Mouse (Mus musculus): ENCODE data around the gene Agtpbp1. TPM values are rescaled to one million over a fixed set of nuclear protein-coding genes. Genes with fewer than 3 reads are reported as not detected.

Agtpbp1 gene
- polyA plus RNA-seq (2012; rRNA removed) = 103 and 114 TPM in 2 replicates

DNA sequence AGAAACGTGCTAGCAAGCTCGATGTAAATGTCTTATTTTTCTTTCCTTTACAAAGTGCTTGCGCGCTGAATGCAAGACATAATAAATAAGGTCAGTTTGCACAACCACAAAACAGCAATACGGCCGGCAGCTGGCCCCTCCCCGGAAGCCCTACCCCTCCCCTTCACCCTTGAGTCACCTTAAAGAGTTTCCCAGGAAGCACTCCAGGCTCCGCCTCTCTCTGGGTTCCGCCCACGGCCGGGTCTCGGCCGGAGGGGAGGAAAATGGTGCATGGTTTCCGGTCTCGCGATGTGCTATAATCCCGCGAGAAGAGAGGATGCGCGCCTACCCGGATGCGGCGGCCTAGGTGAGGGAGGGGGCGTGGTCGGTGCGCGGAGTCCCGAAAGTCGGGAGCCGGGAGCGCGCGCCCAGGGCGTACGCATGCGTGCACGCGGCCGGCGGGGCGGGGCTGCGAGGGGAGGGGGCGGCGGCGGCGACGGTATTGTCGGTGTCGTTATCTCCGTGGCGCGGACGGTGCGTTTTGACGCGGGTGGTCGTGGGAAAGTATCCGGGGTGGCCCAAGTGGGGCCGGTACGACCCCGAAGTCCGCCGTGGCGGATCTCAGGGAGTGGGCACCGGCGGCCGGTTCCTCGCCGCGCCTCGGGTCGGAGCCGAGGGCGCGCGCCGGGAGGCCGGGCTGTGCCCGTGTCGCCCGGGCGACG, at the start of gene Agtpbp1, which contains the start of gene Naa35:
Gene Agtpbp1 (minus strand): TSS at position 281 of the 701 bp plus-strand sequence.
Gene Naa35 (plus strand): TSS at position 313 of the 701 bp plus-strand sequence.
- Histone ChIP-seq H3K27me3 (ENCODE audit: control insufficient read depth, insufficient read depth, low read length) (no peaks in the 10 kb centered on the region), H3K4me3 (replicated peaks; ENCODE audit: insufficient read depth, low read depth, low read length) (peak within 1 kb of the TSS; percentile 78), H3K4me1 (ENCODE audit: control insufficient read depth, insufficient read depth, low read length) (peaks cover 5% of the 10 kb centered on the region), H3K27ac (ENCODE audit: insufficient read depth, low read length) (peak within 1 kb of the TSS; percentile 62)
- under 1% methylated on average over 80 of the region's 83 CpGs for WGBS
- no peak for TF ChIP-seq CTCF (IDR thresholded peaks at IDR 0.05; ENCODE audit: borderline replicate concordance, insufficient read depth, low read depth, low read length)
- TF ChIP-seq POLR2A (IDR thresholded peaks at IDR 0.05; ENCODE audit: borderline replicate concordance, insufficient read depth, low read length) = peak; percentile 89; the same call in 1 of the 2 replicates
- peak; percentile 99 for DNase-seq

DNA sequence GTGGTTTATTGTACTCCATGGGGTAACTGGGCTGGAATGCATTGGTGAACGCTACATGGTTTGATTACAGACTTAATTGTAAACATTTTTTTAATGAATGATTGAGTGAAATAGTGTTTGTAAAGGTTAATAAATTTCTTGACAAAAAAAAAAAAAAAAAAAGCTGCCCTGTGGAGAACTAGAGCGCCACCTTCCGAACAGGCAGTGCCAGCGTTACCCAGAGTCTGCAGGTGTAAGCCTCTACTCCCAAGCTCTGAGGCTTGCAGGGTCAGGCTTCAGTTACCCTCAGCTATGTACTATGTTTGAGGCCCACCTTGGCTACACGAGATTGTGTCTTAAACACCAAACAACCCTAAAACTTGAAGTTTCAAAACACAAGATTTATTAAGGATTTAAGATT, 49.6 kb upstream of the Agtpbp1 start:
- WGBS = 67% methylated on average over 5 of the region's 5 CpGs
- TF ChIP-seq POLR2A (IDR thresholded peaks at IDR 0.05; ENCODE audit: borderline replicate concordance, insufficient read depth, low read length) (no peak), CTCF (IDR thresholded peaks at IDR 0.05; ENCODE audit: borderline replicate concordance, insufficient read depth, low read depth, low read length) (no peak)
- Histone ChIP-seq H3K27me3 (ENCODE audit: control insufficient read depth, insufficient read depth, low read length) (no peaks in the 10 kb centered on the region), H3K27ac (ENCODE audit: insufficient read depth, low read length) (no peak overlapping the region), H3K4me3 (replicated peaks; ENCODE audit: insufficient read depth, low read depth, low read length) (no peak overlapping the region), H3K4me1 (ENCODE audit: control insufficient read depth, insufficient read depth, low read length) (peaks cover 11% of the 10 kb centered on the region; the same call in 1 of the 2 replicates)
- no peak for DNase-seq

DNA sequence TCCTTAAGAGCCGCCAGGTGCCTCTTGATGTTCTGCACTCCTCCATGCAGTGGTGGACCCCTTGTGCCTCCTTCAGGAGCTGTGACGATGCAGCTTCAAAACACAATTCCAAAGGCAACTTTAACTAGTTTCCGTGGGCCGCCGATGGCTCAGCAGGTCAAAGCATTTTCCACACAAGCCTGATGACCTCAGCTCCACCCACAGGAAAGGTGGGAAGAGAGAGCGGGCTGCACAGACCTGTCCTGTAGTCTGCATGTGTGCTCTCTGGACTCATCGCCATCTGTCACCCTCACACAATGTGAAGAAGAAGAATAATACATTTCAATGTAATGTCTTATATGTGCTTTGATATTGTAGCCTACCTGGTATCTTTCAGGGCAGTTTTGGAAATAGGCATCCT, 41.7 kb upstream of the Agtpbp1 start:
- Histone ChIP-seq H3K27me3 (ENCODE audit: control insufficient read depth, insufficient read depth, low read length) (no peaks in the 10 kb centered on the region), H3K4me1 (ENCODE audit: control insufficient read depth, insufficient read depth, low read length) (peaks cover 5% of the 10 kb centered on the region), H3K27ac (ENCODE audit: insufficient read depth, low read length) (peak overlapping the region; percentile 47), H3K4me3 (replicated peaks; ENCODE audit: insufficient read depth, low read depth, low read length) (no peak overlapping the region)
- DNase-seq = peak; percentile 56 to 77
- 28% methylated on average over 7 of the region's 7 CpGs for WGBS
- TF ChIP-seq CTCF (IDR thresholded peaks at IDR 0.05; ENCODE audit: borderline replicate concordance, insufficient read depth, low read depth, low read length) (no peak), POLR2A (IDR thresholded peaks at IDR 0.05; ENCODE audit: borderline replicate concordance, insufficient read depth, low read length) (no peak)

GRCm38 (mm10) chr13:59624903-59625302, 39.9 kb upstream of the Agtpbp1 start:
- 89% methylated on average over 5 of the region's 5 CpGs for WGBS
- DNase-seq = no peak
- peaks cover 5% of the 10 kb centered on the region for H3K4me1 ChIP-seq (ENCODE audit: control insufficient read depth, insufficient read depth, low read length)
- no peak overlapping the region for H3K4me3 ChIP-seq (replicated peaks; ENCODE audit: insufficient read depth, low read depth, low read length)
- H3K27ac ChIP-seq (ENCODE audit: insufficient read depth, low read length) = no peak overlapping the region
- H3K27me3 ChIP-seq (ENCODE audit: control insufficient read depth, insufficient read depth, low read length) = no peaks in the 10 kb centered on the region
- no peak for TF ChIP-seq POLR2A (IDR thresholded peaks at IDR 0.05; ENCODE audit: borderline replicate concordance, insufficient read depth, low read length)
- TF ChIP-seq CTCF (IDR thresholded peaks at IDR 0.05; ENCODE audit: borderline replicate concordance, insufficient read depth, low read depth, low read length) = no peak

DNA sequence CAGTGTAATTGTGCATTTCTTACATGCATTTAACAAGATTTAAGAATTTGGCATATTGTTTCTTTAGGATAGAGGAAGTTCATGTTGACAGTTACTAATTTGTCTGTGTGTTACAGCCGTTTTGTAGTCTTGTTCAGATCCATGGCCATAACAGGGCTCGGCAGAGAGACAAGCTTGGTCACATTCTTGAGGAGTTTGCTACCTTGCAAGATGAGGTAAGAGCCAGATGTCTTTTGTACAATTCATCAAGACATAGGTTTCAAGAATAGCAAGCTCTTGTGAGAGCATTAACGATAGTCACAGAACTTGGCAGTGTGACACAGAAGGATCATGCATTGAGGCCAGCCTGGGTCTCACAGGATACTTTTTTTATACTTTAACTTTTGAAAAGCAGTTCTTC, 39.4 kb upstream of the Agtpbp1 start:
- TF ChIP-seq POLR2A (IDR thresholded peaks at IDR 0.05; ENCODE audit: borderline replicate concordance, insufficient read depth, low read length) (no peak), CTCF (IDR thresholded peaks at IDR 0.05; ENCODE audit: borderline replicate concordance, insufficient read depth, low read depth, low read length) (no peak)
- WGBS = 85% methylated on average over 3 of the region's 3 CpGs

GRCm38 (mm10) chr13:59621643-59622489, 36.8 kb upstream of the Agtpbp1 start:
- Histone ChIP-seq H3K27ac (ENCODE audit: insufficient read depth, low read length) (no peak overlapping the region), H3K27me3 (ENCODE audit: control insufficient read depth, insufficient read depth, low read length) (no peaks in the 10 kb centered on the region), H3K4me3 (replicated peaks; ENCODE audit: insufficient read depth, low read depth, low read length) (no peak overlapping the region), H3K4me1 (ENCODE audit: control insufficient read depth, insufficient read depth, low read length) (peaks cover 5% of the 10 kb centered on the region)
- TF ChIP-seq CTCF (IDR thresholded peaks at IDR 0.05; ENCODE audit: borderline replicate concordance, insufficient read depth, low read depth, low read length) = no peak
- no peak for TF ChIP-seq POLR2A (IDR thresholded peaks at IDR 0.05; ENCODE audit: borderline replicate concordance, insufficient read depth, low read length)
- no peak for DNase-seq
- 83% methylated on average over 7 of the region's 7 CpGs for WGBS

More for the DNA sequence above, 39.4 kb upstream of the Agtpbp1 start:
- Histone ChIP-seq H3K27me3 (ENCODE audit: control insufficient read depth, insufficient read depth, low read length) (no peaks in the 10 kb centered on the region), H3K4me1 (ENCODE audit: control insufficient read depth, insufficient read depth, low read length) (peaks cover 5% of the 10 kb centered on the region), H3K4me3 (replicated peaks; ENCODE audit: insufficient read depth, low read depth, low read length) (no peak overlapping the region), H3K27ac (ENCODE audit: insufficient read depth, low read length) (no peak overlapping the region)
- DNase-seq = no peak

- DNase-seq = no peak
- Histone ChIP-seq H3K4me1 (ENCODE audit: control insufficient read depth, insufficient read depth, low read length) (no peaks in the 10 kb centered on the region), H3K27me3 (ENCODE audit: control insufficient read depth, insufficient read depth, low read length) (no peaks in the 10 kb centered on the region), H3K27ac (ENCODE audit: insufficient read depth, low read length) (no peak overlapping the region), H3K4me3 (replicated peaks; ENCODE audit: insufficient read depth, low read depth, low read length) (no peak overlapping the region)
- 80% methylated on average over 6 of the region's 6 CpGs for WGBS
- no peak for TF ChIP-seq CTCF (IDR thresholded peaks at IDR 0.05; ENCODE audit: borderline replicate concordance, insufficient read depth, low read depth, low read length)
- no peak for TF ChIP-seq POLR2A (IDR thresholded peaks at IDR 0.05; ENCODE audit: borderline replicate concordance, insufficient read depth, low read length)
These were observed 33.4 kb upstream of the Agtpbp1 start for GRCm38 (mm10) chr13:59618463-59618862.

Data from cerebellum, adult 2 months (tissue).